Mouse (Mus musculus) midbrain, embryonic 16.5 days (tissue): ENCODE results near the gene Tbc1d22a. TPM values are rescaled to one million over a fixed set of nuclear protein-coding genes. Genes with fewer than 3 reads are reported as not detected.

Experiments used
- ATAC-seq: fragments of 200-750 bp; cut with Nextera tagmentation; 2 replicates; pipeline ENCODE4 v1.8.0; 2017; ENCODE audit warnings: moderate TSS enrichment
- H3K27ac ChIP-seq: fragments of 300-500 bp; sonication (generic); 2 replicates; pipeline ENCODE4 v1.5.1; 2014; ENCODE audit warnings: mild to moderate bottlenecking, low read length, mixed read lengths
- H3K27me3 ChIP-seq: fragments of 300-500 bp; sonication (generic); 2 replicates; pipeline ENCODE4 v1.6.1; 2014; ENCODE audit warnings: low read depth, low read length, mixed read lengths; ENCODE audit not compliant: control insufficient read depth, insufficient read depth
- H3K36me3 ChIP-seq: fragments of 300-500 bp; sonication (generic); 2 replicates; pipeline ENCODE4 v1.6.1; 2014; ENCODE audit warnings: mild to moderate bottlenecking, low read length, moderate library complexity, mixed read lengths; ENCODE audit not compliant: control insufficient read depth, insufficient read depth
- H3K4me1 ChIP-seq: fragments of 300-500 bp; sonication (generic); 2 replicates; pipeline ENCODE4 v1.6.1; 2014; ENCODE audit warnings: mild to moderate bottlenecking, low read length, mixed read lengths; ENCODE audit not compliant: control insufficient read depth, insufficient read depth
- H3K4me2 ChIP-seq: fragments of 300-500 bp; sonication (generic); 2 replicates; pipeline ENCODE4 v1.6.1; 2014; ENCODE audit warnings: mild to moderate bottlenecking, low read length, mixed read lengths
- H3K4me3 ChIP-seq: fragments of 300-500 bp; sonication (generic); 2 replicates; pipeline ENCODE4 v1.5.1; 2014; ENCODE audit warnings: low read depth, mild to moderate bottlenecking, low read length, moderate library complexity, mixed read lengths
- H3K9ac ChIP-seq: fragments of 300-500 bp; sonication (generic); 2 replicates; pipeline ENCODE4 v1.6.1; 2014; ENCODE audit warnings: low read depth, low read length, mixed read lengths
- H3K9me3 ChIP-seq: fragments of 300-500 bp; sonication (generic); replicated peaks from 2 replicates; pipeline ENCODE4 v1.6.1; 2014; ENCODE audit warnings: mild to moderate bottlenecking, low read length, mixed read lengths; ENCODE audit not compliant: control insufficient read depth, poor library complexity, severe bottlenecking
- WGBS: fragments of 180-500 bp; shearing (Covaris S2); extraction: QIAGEN DNeasy Blood & Tissue Kit; methylation state at CpG from one replicate; pipeline ENCODE4 v1.1.7; 2014; 5-methylcytosine and 5-hydroxymethylcytosine counted together
- polyA plus RNA-seq: library from polyadenylated mRNA; unstranded; fragments of >200 nt; fragmentation: Nextera tagmentation; extraction: Ambion mirVana; gene quantifications from 2 replicates; pipeline ENCODE4 v1.2.1, GENCODE M21; 2015

Tbc1d22a gene
- polyA plus RNA-seq, 1 experiment from 2014 or later, result 12.8 TPM

DNA sequence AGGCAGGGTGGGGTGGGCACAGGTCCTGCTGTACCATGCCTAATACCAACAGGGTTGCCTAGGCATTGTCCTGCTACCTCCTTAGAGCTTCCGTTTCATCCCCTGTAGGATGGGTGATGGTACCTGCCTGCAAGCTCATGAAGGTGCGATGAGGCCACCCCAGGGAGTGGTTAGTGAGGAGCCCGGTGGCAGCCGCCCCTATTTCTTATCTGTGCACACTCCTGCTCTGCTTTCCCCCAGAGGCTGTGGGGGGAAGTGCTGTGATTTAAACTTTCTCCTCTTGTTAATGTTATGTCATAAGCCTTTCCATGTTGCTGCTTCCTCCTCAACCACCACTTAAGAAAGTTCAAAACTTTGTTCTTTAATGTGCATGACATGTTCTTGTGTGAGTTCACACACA lies 38.4 kb downstream of the Tbc1d22a start:
- H3K27me3 ChIP-seq, result no peaks in the 10 kb centered on the region
- 60% methylated on average over 4 of the region's 4 CpGs for WGBS

GRCm38 (mm10) chr15:86253411-86253810 lies 39.2 kb downstream of the Tbc1d22a start:
- 31% methylated on average over 10 of the region's 10 CpGs for WGBS
- ATAC-seq, result no peak
- no peak overlapping the region for H3K9ac ChIP-seq
- no peaks in the 10 kb centered on the region for H3K27me3 ChIP-seq
- no peak overlapping the region for H3K4me3 ChIP-seq
- H3K36me3 ChIP-seq, result no peaks in the 10 kb centered on the region
- no peak overlapping the region for H3K4me2 ChIP-seq
- no peak overlapping the region for H3K27ac ChIP-seq
- no peaks in the 10 kb centered on the region for H3K9me3 ChIP-seq
- peaks cover 2% of the 10 kb centered on the region; the same call in 1 of the 2 replicates for H3K4me1 ChIP-seq

More for the DNA sequence above, 38.4 kb downstream of the Tbc1d22a start:
- Histone ChIP-seq H3K27ac (no peak overlapping the region), H3K9ac (no peak overlapping the region), H3K4me2 (no peak overlapping the region), H3K9me3 (no peaks in the 10 kb centered on the region), H3K4me1 (peaks cover 2% of the 10 kb centered on the region; the same call in 1 of the 2 replicates), H3K36me3 (no peaks in the 10 kb centered on the region), H3K4me3 (no peak overlapping the region)
- no peak for ATAC-seq

DNA sequence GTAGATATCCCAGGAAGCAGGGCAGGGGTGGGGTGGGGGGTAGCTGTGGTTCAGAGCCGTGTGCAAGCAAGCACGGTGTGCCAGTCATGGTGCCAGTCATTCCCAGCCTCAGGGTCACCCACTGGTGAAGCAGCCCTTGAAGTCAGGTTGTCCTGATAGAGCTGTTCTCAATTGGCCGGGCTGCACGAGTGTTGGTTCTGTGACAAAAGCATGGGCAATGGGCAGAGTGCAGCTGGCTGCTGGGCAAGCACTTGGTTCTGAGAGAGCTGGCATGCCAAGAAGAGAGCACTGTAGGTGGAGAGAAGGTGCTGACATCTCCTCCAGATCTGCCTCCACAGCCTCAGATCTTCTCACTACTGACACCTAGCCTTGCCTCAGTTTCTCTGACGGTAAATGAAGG lies 41.9 kb downstream of the Tbc1d22a start:
- H3K9ac ChIP-seq, result no peak overlapping the region
- no peak overlapping the region for H3K4me3 ChIP-seq
- no peaks in the 10 kb centered on the region for H3K27me3 ChIP-seq
- no peak overlapping the region for H3K4me2 ChIP-seq
- H3K36me3 ChIP-seq, result no peaks in the 10 kb centered on the region
- peaks cover 2% of the 10 kb centered on the region; the same call in 1 of the 2 replicates for H3K4me1 ChIP-seq
- H3K27ac ChIP-seq, result no peak overlapping the region
- 68% methylated on average over 5 of the region's 5 CpGs for WGBS
- no peaks in the 10 kb centered on the region for H3K9me3 ChIP-seq
- no peak for ATAC-seq

GRCm38 (mm10) chr15:86256728-86257179 lies 42.5 kb downstream of the Tbc1d22a start:
- H3K9ac ChIP-seq, result no peak overlapping the region
- H3K9me3 ChIP-seq, result no peaks in the 10 kb centered on the region
- H3K27me3 ChIP-seq, result no peaks in the 10 kb centered on the region
- peaks cover 2% of the 10 kb centered on the region; the same call in 1 of the 2 replicates for H3K4me1 ChIP-seq
- H3K36me3 ChIP-seq, result no peaks in the 10 kb centered on the region
- no peak for ATAC-seq
- WGBS, result 24% methylated on average over 4 of the region's 4 CpGs
- H3K4me3 ChIP-seq, result no peak overlapping the region
- H3K27ac ChIP-seq, result no peak overlapping the region
- H3K4me2 ChIP-seq, result no peak overlapping the region

- ATAC-seq, result no peak
- Histone ChIP-seq H3K4me2 (no peak overlapping the region), H3K4me1 (peaks cover 4% of the 10 kb centered on the region; the same call in 1 of the 2 replicates), H3K36me3 (no peaks in the 10 kb centered on the region), H3K9ac (no peak overlapping the region), H3K27ac (no peak overlapping the region), H3K9me3 (no peaks in the 10 kb centered on the region), H3K27me3 (no peaks in the 10 kb centered on the region), H3K4me3 (no peak overlapping the region)
- 90% methylated on average over 9 of the region's 9 CpGs for WGBS
Measured at GRCm38 (mm10) chr15:86257916-86258685, 43.8 kb downstream of the Tbc1d22a start.

DNA sequence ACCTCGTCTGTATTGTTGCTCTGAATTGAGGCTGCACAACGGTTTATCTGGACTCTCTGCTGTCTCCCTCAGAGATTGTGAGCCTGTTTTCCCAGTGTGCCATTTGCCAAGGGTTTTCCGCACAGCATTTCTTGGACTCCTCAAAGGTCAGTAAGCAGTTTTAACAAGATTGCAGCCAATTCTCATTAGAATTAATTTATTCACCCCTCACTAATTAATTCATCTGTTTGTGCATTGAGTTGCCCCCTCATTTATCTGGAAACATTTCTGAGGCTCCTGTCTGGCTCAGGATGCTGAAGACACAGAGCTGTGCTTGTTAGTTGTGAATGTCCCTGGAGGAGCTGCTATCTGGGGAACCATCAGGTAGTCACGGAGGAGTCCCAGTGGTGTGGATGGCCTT lies 45.0 kb downstream of the Tbc1d22a start:
- Histone ChIP-seq H3K4me3 (no peak overlapping the region), H3K36me3 (no peaks in the 10 kb centered on the region), H3K9ac (no peak overlapping the region), H3K27me3 (no peaks in the 10 kb centered on the region), H3K9me3 (no peaks in the 10 kb centered on the region), H3K4me2 (no peak overlapping the region), H3K4me1 (peaks cover 4% of the 10 kb centered on the region; the same call in 1 of the 2 replicates), H3K27ac (no peak overlapping the region)
- WGBS, result 70% methylated on average over 4 of the region's 4 CpGs
- ATAC-seq, result no peak

- H3K27ac ChIP-seq, result no peak overlapping the region
- WGBS, result 86% methylated on average over 4 of the region's 4 CpGs
- peaks cover 4% of the 10 kb centered on the region; the same call in 1 of the 2 replicates for H3K4me1 ChIP-seq
- no peaks in the 10 kb centered on the region for H3K9me3 ChIP-seq
- no peak for ATAC-seq
- H3K27me3 ChIP-seq, result no peaks in the 10 kb centered on the region
- no peak overlapping the region for H3K4me3 ChIP-seq
- H3K9ac ChIP-seq, result no peak overlapping the region
- H3K4me2 ChIP-seq, result no peak overlapping the region
- H3K36me3 ChIP-seq, result no peaks in the 10 kb centered on the region
Measured at GRCm38 (mm10) chr15:86260111-86260510, 45.9 kb downstream of the Tbc1d22a start.

- Histone ChIP-seq H3K4me2 (no peak overlapping the region), H3K9ac (no peak overlapping the region), H3K9me3 (no peaks in the 10 kb centered on the region), H3K27me3 (no peaks in the 10 kb centered on the region), H3K4me1 (peaks cover 4% of the 10 kb centered on the region), H3K27ac (no peak overlapping the region), H3K36me3 (no peaks in the 10 kb centered on the region), H3K4me3 (no peak overlapping the region)
- WGBS, result 66% methylated on average over 3 of the region's 3 CpGs
- ATAC-seq, result no peak
Measured at GRCm38 (mm10) chr15:86264389-86264788, 50.1 kb downstream of the Tbc1d22a start.

DNA sequence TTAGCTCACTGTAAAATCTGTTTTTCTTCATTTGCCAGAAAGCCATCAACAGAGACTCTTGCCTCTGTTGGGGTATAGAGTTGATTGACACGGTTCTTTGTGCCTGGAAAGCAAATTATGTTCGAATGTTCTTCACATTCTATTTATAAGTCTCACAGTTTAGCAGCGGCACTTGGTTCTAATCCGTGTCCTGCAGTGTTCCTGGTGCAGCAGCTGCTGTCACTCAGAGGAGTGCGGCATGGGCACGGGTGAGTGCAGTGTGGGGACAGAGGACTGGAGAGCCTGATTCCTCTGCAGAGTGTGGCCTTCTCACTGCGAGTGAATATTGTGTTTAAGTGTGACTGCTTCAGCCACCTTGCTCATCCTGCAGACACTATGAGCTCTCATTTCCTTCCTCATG lies 50.5 kb downstream of the Tbc1d22a start:
- Histone ChIP-seq H3K4me3 (no peak overlapping the region), H3K27ac (no peak overlapping the region; the same call in 1 of the 2 replicates), H3K36me3 (no peaks in the 10 kb centered on the region), H3K27me3 (no peaks in the 10 kb centered on the region), H3K9me3 (no peaks in the 10 kb centered on the region), H3K9ac (no peak overlapping the region), H3K4me2 (no peak overlapping the region), H3K4me1 (peaks cover 4% of the 10 kb centered on the region)
- peak; percentile 32; the same call in 1 of the 2 replicates for ATAC-seq
- 38% methylated on average over 7 of the region's 7 CpGs for WGBS
